Mouse (Mus musculus): ENCODE results near the gene Cygb. TPM values are rescaled to one million over a fixed set of nuclear protein-coding genes. Genes with fewer than 3 reads are reported as not detected.
"Not testable (repeated sequence)": the region's sequence is repeated elsewhere in the genome, so short reads cannot be mapped to it uniquely, and the experiment has no call there.

Cygb gene
- polyA plus RNA-seq, 1 experiment from 2014 or later, result 29.3 TPM

- not testable (repeated sequence) for H3K27ac ChIP-seq (ENCODE audit: low read length); H3K9me3 ChIP-seq (replicated peaks; ENCODE audit: control insufficient read depth, low read length, poor library complexity, severe bottlenecking); H3K4me1 ChIP-seq (ENCODE audit: control insufficient read depth, insufficient read depth, low read length); ATAC-seq; H3K4me2 ChIP-seq (ENCODE audit: low read length); H3K4me3 ChIP-seq (ENCODE audit: low read depth, low read length); H3K9ac ChIP-seq (ENCODE audit: low read depth, low read length); H3K27me3 ChIP-seq (ENCODE audit: control insufficient read depth, insufficient read depth, low read depth, low read length); H3K36me3 ChIP-seq (ENCODE audit: control insufficient read depth, insufficient read depth, low read length)
- 75% methylated on average over 8 of the region's 8 CpGs for WGBS
Measured at GRCm38 (mm10) chr11:116636607-116637006, 17.5 kb downstream of the Cygb start.

DNA sequence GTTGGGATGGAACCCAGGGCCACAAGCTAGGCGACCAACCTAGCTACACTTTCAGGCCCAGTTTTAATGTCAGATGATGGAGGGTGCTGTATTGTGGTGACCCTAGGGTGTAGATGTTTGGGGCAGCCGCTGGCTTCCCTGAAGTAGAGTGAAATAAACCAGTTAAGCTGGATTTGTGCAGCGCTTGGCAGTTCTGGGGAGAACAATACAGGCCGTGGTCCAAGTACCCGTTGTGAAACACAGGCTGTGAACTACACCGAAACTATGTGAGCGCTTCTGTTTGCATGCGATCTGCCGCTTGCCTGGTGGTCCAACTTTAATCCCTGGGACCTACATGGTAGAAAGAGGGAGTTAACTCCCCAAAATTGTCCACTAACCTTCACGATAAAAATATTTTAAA lies 21.2 kb downstream of the Cygb start:
- Histone ChIP-seq H3K4me2 (ENCODE audit: low read length) (no peak overlapping the region), H3K27ac (ENCODE audit: low read length) (no peak overlapping the region), H3K4me3 (ENCODE audit: low read depth, low read length) (no peak overlapping the region), H3K27me3 (ENCODE audit: control insufficient read depth, insufficient read depth, low read depth, low read length) (no peaks in the 10 kb centered on the region), H3K4me1 (ENCODE audit: control insufficient read depth, insufficient read depth, low read length) (no peaks in the 10 kb centered on the region), H3K9me3 (replicated peaks; ENCODE audit: control insufficient read depth, low read length, poor library complexity, severe bottlenecking) (no peaks in the 10 kb centered on the region), H3K36me3 (ENCODE audit: control insufficient read depth, insufficient read depth, low read length) (no peaks in the 10 kb centered on the region), H3K9ac (ENCODE audit: low read depth, low read length) (no peak overlapping the region)
- 55% methylated on average over 10 of the region's 10 CpGs for WGBS
- no peak for ATAC-seq

DNA sequence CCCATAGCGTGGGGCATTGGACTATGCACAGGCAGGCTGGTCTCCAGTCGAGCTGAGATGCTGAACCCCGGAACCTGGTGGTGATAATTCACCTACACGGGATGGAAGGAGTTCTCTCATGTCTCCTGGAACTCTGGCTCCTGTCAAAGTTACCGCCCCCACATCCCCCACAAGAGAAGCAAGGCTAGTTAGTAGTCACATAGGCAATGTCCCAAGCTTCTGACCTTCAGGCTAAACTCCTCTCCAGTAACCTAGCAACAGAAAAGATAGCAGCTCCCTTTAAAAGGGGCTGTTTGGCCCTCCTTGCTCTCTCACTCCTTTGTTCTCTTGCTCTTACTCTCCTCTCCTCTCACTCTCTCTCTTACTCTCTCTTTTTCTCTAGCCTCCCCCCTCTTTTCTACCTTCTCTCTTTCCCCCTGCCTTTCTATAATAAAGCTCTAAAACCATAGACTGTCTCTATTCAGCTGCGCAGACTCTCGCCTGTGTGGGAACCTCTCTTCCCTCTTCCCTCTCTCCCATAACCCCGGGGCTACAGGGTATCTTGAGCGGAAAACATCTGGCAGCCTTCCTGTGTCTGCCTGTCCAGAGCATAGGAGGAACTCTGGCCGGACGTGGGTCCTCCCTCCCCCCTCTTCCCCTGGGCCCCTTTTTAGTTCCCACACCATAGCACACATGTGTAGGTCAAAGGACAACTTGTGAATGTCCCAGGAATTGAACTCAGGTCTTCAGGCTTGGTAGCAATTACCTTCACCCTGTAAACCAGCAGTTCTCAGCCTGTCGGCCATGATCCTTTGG lies 23.7 kb downstream of the Cygb start:
- no peak overlapping the region for H3K4me3 ChIP-seq (ENCODE audit: low read depth, low read length)
- no peaks in the 10 kb centered on the region for H3K36me3 ChIP-seq (ENCODE audit: control insufficient read depth, insufficient read depth, low read length)
- no peak overlapping the region for H3K27ac ChIP-seq (ENCODE audit: low read length)
- H3K4me1 ChIP-seq (ENCODE audit: control insufficient read depth, insufficient read depth, low read length), result no peaks in the 10 kb centered on the region
- H3K9ac ChIP-seq (ENCODE audit: low read depth, low read length), result no peak overlapping the region
- WGBS, result 62% methylated on average over 12 of the region's 12 CpGs
- no peak for ATAC-seq
- no peaks in the 10 kb centered on the region for H3K9me3 ChIP-seq (replicated peaks; ENCODE audit: control insufficient read depth, low read length, poor library complexity, severe bottlenecking)
- H3K27me3 ChIP-seq (ENCODE audit: control insufficient read depth, insufficient read depth, low read depth, low read length), result peaks cover 2% of the 10 kb centered on the region; the same call in 1 of the 2 replicates
- no peak overlapping the region for H3K4me2 ChIP-seq (ENCODE audit: low read length)

DNA sequence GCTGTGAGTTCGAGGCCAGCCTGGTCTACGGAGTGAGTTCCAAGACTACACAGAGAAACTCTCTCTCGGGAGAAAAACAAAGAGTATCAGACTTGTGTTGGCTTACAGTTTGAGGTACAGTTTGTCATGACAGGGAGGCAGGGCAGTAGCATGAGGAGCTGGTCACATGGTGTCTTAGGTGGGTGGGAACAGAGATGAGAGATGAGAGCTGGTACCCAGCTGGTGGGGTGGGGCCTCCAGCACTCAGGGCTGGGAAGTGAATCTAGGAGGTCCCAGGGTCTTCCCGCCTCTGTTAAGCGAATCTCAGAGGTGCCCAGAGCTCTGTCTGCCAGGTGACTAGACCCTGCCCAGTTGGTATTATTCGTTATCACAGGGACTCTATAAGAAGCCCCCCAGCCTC lies 24.6 kb downstream of the Cygb start:
- no peak for ATAC-seq
- Histone ChIP-seq H3K36me3 (ENCODE audit: control insufficient read depth, insufficient read depth, low read length) (no peaks in the 10 kb centered on the region), H3K27ac (ENCODE audit: low read length) (no peak overlapping the region), H3K9ac (ENCODE audit: low read depth, low read length) (no peak overlapping the region), H3K4me1 (ENCODE audit: control insufficient read depth, insufficient read depth, low read length) (peaks cover 3% of the 10 kb centered on the region; the same call in 1 of the 2 replicates), H3K4me2 (ENCODE audit: low read length) (no peak overlapping the region), H3K27me3 (ENCODE audit: control insufficient read depth, insufficient read depth, low read depth, low read length) (peaks cover 11% of the 10 kb centered on the region), H3K4me3 (ENCODE audit: low read depth, low read length) (no peak overlapping the region), H3K9me3 (replicated peaks; ENCODE audit: control insufficient read depth, low read length, poor library complexity, severe bottlenecking) (no peaks in the 10 kb centered on the region)
- WGBS, result 91% methylated on average over 6 of the region's 6 CpGs

DNA sequence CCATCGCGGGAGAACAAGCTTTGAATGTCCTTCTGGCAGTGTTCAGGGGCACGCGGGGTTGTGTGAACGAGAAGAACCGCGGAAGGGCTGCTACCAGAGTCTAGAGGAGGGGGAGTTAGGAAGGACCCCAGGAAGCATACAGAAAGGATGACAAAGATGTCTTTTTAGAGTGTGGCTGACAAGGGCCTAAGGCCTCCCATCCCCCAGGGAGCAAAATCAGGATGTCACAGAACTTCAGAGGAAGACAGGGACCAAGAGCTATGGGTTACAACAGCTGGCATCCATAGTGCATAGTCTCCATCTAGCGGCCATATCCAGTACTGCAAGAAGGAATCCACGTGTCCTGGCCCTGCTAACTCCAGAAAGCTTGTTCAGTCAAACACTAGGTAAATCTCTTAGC lies 25.4 kb downstream of the Cygb start:
- Histone ChIP-seq H3K27ac (ENCODE audit: low read length) (no peak overlapping the region), H3K9ac (ENCODE audit: low read depth, low read length) (no peak overlapping the region), H3K27me3 (ENCODE audit: control insufficient read depth, insufficient read depth, low read depth, low read length) (peaks cover 16% of the 10 kb centered on the region), H3K36me3 (ENCODE audit: control insufficient read depth, insufficient read depth, low read length) (no peaks in the 10 kb centered on the region), H3K4me1 (ENCODE audit: control insufficient read depth, insufficient read depth, low read length) (peaks cover 5% of the 10 kb centered on the region; the same call in 1 of the 2 replicates), H3K9me3 (replicated peaks; ENCODE audit: control insufficient read depth, low read length, poor library complexity, severe bottlenecking) (no peaks in the 10 kb centered on the region), H3K4me2 (ENCODE audit: low read length) (no peak overlapping the region), H3K4me3 (ENCODE audit: low read depth, low read length) (no peak overlapping the region)
- 0 out of 2 replicates have a peak, but pooled peaks have one; percentile 42 for ATAC-seq
- WGBS, result 56% methylated on average over 9 of the region's 9 CpGs

DNA sequence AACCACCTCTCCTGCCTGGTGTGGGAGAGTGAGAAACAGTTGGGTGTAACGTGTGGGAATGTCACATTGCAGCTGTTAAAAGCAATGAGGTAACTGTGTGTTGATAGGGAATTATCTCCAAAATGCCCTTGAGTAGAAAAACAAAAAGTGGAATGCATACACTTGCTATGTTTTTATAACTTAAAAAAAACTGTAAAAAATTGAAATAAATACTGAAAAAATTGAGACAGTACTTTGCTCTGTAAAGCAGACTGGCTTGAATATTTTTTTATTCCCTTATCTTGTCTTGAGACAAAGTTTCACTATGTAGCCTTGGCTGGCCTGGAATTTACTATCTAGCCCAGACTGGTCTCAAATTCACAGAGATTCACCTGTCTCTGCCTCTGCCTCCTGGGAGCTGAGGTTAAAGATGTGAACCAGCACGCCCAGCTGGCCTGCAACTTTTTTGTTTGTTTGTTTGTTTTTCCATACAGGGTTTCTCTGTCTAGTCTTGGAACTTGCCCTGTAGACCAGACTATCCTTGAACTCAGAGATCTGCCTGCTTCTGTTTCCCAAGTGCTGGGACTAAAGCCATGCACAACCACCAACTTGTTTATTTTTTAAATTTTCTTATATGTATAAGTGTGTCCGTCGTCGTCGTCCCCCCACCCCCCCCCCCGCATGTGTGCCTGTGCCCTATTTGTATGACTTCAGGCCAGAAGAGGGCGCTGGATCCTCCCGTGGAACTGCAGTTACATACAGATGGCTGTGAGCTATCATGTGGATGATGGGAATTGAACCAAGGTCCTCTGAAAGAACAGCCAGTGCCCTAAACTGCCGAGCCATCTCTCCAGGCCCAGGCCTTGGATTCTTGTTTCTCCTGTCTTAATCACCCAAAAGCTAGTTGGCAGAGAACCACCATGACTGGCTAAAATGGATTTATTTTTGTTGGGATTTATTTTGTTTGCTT lies 26.8 kb downstream of the Cygb start:
- Histone ChIP-seq H3K36me3 (ENCODE audit: control insufficient read depth, insufficient read depth, low read length) (no peaks in the 10 kb centered on the region), H3K27me3 (ENCODE audit: control insufficient read depth, insufficient read depth, low read depth, low read length) (peaks cover 24% of the 10 kb centered on the region), H3K27ac (ENCODE audit: low read length) (no peak overlapping the region), H3K9me3 (replicated peaks; ENCODE audit: control insufficient read depth, low read length, poor library complexity, severe bottlenecking) (no peaks in the 10 kb centered on the region), H3K4me3 (ENCODE audit: low read depth, low read length) (no peak overlapping the region), H3K4me2 (ENCODE audit: low read length) (no peak overlapping the region), H3K9ac (ENCODE audit: low read depth, low read length) (no peak overlapping the region), H3K4me1 (ENCODE audit: control insufficient read depth, insufficient read depth, low read length) (peaks cover 5% of the 10 kb centered on the region; the same call in 1 of the 2 replicates)
- ATAC-seq, result no peak
- WGBS, result 37% methylated on average over 10 of the region's 10 CpGs

GRCm38 (mm10) chr11:116626299-116627071 lies 27.6 kb downstream of the Cygb start, which contains the start of gene Rhbdf2:
Rhbdf2 (minus strand) TSS chr11:116627019.
- WGBS, result 75% methylated on average over 10 of the region's 10 CpGs

DNA sequence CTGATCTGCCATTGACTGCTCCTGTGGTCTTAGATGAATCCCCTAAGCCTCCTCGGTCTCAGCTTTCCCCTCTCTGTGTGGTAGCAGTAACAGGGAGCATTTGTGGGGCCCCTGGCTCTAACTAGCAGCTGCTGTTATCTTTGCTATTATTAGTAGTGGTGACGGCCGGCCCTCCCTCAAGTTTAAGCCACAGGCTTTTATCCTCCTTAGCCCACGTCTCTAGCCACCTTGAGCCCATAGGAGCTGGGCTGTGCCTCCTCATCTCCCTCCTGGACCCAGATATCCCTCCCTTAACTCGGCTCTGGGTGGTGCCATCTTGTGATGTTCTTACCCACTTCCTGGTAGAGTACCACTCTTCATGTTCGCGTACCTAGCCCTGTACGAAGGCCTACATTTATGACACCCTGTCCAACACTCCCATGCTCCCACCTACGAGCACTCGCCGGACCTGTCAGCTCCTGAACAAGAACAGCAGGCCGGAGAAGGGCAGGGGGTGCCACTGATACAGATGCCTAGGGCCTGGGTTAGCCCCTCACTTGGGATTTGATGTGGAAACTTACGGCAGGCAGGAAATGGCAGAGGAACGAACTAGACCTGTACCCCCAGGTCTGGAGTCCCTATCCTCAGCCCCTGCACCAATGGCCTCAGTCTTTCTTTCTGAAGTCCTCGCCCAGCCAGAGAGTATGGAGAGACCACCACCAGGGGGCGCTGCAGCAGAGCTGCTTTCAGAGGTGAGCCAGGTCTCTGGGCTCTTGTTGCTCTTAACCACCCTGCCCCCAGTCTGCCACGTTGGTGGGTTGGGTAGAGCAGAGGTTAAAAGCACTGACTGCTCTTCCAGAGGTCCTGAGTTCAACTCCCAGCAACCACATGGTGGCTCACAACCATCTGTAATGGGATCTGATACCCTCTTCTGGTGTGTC lies 28.8 kb downstream of the Cygb start:
- H3K27ac ChIP-seq (ENCODE audit: low read length), result no peak overlapping the region
- no peaks in the 10 kb centered on the region for H3K36me3 ChIP-seq (ENCODE audit: control insufficient read depth, insufficient read depth, low read length)
- peaks cover 24% of the 10 kb centered on the region for H3K27me3 ChIP-seq (ENCODE audit: control insufficient read depth, insufficient read depth, low read depth, low read length)
- H3K4me1 ChIP-seq (ENCODE audit: control insufficient read depth, insufficient read depth, low read length), result peaks cover 5% of the 10 kb centered on the region; the same call in 1 of the 2 replicates
- 74% methylated on average over 17 of the region's 17 CpGs for WGBS
- H3K4me3 ChIP-seq (ENCODE audit: low read depth, low read length), result no peak overlapping the region
- H3K4me2 ChIP-seq (ENCODE audit: low read length), result no peak overlapping the region
- no peak overlapping the region for H3K9ac ChIP-seq (ENCODE audit: low read depth, low read length)
- H3K9me3 ChIP-seq (replicated peaks; ENCODE audit: control insufficient read depth, low read length, poor library complexity, severe bottlenecking), result no peaks in the 10 kb centered on the region
- no peak for ATAC-seq

More at GRCm38 (mm10) chr11:116626299-116627071, 27.6 kb downstream of the Cygb start, which contains the start of gene Rhbdf2:
- peaks cover 24% of the 10 kb centered on the region for H3K27me3 ChIP-seq (ENCODE audit: control insufficient read depth, insufficient read depth, low read depth, low read length)
- H3K4me3 ChIP-seq (ENCODE audit: low read depth, low read length), result no peak within 1 kb of the TSS
- H3K4me1 ChIP-seq (ENCODE audit: control insufficient read depth, insufficient read depth, low read length), result peaks cover 5% of the 10 kb centered on the region; the same call in 1 of the 2 replicates
- H3K9ac ChIP-seq (ENCODE audit: low read depth, low read length), result no peak within 1 kb of the TSS
- H3K27ac ChIP-seq (ENCODE audit: low read length), result no peak within 1 kb of the TSS
- no peaks in the 10 kb centered on the region for H3K36me3 ChIP-seq (ENCODE audit: control insufficient read depth, insufficient read depth, low read length)
- no peaks in the 10 kb centered on the region for H3K9me3 ChIP-seq (replicated peaks; ENCODE audit: control insufficient read depth, low read length, poor library complexity, severe bottlenecking)
- no peak within 1 kb of the TSS for H3K4me2 ChIP-seq (ENCODE audit: low read length)
- ATAC-seq, result no peak

Measured in midbrain, embryonic 16.5 days (tissue).